Mouse (Mus musculus): ENCODE measurements at regions not wholly inside any gene's neighbourhood (a gene's known extent, or its start where the extent isn't known, plus 50 kb on each side); places are given as distances from the start of the nearest gene placed in this dataset.
A peak's percentile ranks its signal among the peaks of the same experiment; 100 is the strongest.
"Not testable (repeated sequence)": the region's sequence is repeated elsewhere in the genome, so short reads cannot be mapped to it uniquely, and the experiment has no call there.

- no peak for DNase-seq
Measured at GRCm38 (mm10) chr8:81286280-81287034, 55.9 kb upstream of the Inpp4b start.

GRCm38 (mm10) chr8:81260089-81260488 is 82.3 kb upstream of the Inpp4b start:
- no peak for DNase-seq

GRCm38 (mm10) chr8:81223872-81224271 is 118.5 kb upstream of the Inpp4b start:
- DNase-seq = no peak

- DNase-seq = not testable (repeated sequence)
Measured at GRCm38 (mm10) chr8:81187061-81187790, 155.1 kb upstream of the Inpp4b start.

GRCm38 (mm10) chr8:81175537-81175936 is 160.8 kb upstream of the Usp38 start:
- DNase-seq = no peak

GRCm38 (mm10) chr8:81147239-81147638 is 132.5 kb upstream of the Usp38 start:
- DNase-seq = peak in 1 of 2 experiments; percentile 5

GRCm38 (mm10) chr8:81106763-81107509 is 92.2 kb upstream of the Usp38 start:
- no peak for DNase-seq

- DNase-seq = no peak
Measured at GRCm38 (mm10) chr8:81098963-81099362, 84.2 kb upstream of the Usp38 start.

- DNase-seq = no peak
Measured at GRCm38 (mm10) chr8:81097076-81097819, 82.5 kb upstream of the Usp38 start.

- DNase-seq = no peak
Measured at GRCm38 (mm10) chr8:81095237-81095636, 80.5 kb upstream of the Usp38 start.

- DNase-seq = peak; percentile 58 to 65
Measured at GRCm38 (mm10) chr8:81080865-81081637, 66.3 kb upstream of the Usp38 start.

GRCm38 (mm10) chr8:81079887-81080300 is 65.2 kb upstream of the Usp38 start:
- DNase-seq = no peak

GRCm38 (mm10) chr8:81069080-81069840 is 54.5 kb upstream of the Usp38 start:
- no peak for DNase-seq

GRCm38 (mm10) chr8:81068519-81068918 is 53.8 kb upstream of the Usp38 start:
- DNase-seq = no peak

- no peak for DNase-seq
Measured at GRCm38 (mm10) chr8:81066765-81067164, 52.0 kb upstream of the Usp38 start.

Data from cerebellum, postnatal 14 days (tissue).